Mouse (Mus musculus) cerebellum, adult 11-12 months (tissue): ENCODE results near the gene Sdhc.
"Not testable (repeated sequence)": the region's sequence is repeated elsewhere in the genome, so short reads cannot be mapped to it uniquely, and the experiment has no call there.

ENCODE experiments used
- DNase-seq: peaks from one replicate; pipeline ENCODE4 v3.0.0; 2022

Sdhc gene

GRCm38 (mm10) chr1:171111781-171112575 is 38.4 kb downstream of the Sdhc start:
- DNase-seq: peak; percentile 35

- peak; percentile 95 for DNase-seq
Measured at GRCm38 (mm10) chr1:171111020-171111780, 39.2 kb downstream of the Sdhc start.

GRCm38 (mm10) chr1:171110659-171111019 is 39.8 kb downstream of the Sdhc start:
- no peak for DNase-seq

- DNase-seq: peak; percentile 27
Measured at GRCm38 (mm10) chr1:171109620-171110019, 40.8 kb downstream of the Sdhc start.

GRCm38 (mm10) chr1:171105226-171105625 is 45.2 kb downstream of the Sdhc start:
- no peak for DNase-seq

- no peak for DNase-seq
Measured at GRCm38 (mm10) chr1:171103179-171103840, 47.1 kb downstream of the Sdhc start.

- peak; percentile 85 for DNase-seq
Measured at GRCm38 (mm10) chr1:171102547-171103177, 47.7 kb downstream of the Sdhc start.

GRCm38 (mm10) chr1:171101733-171102546 is 48.5 kb downstream of the Sdhc start:
- DNase-seq: peak; percentile 88

- DNase-seq: peak; percentile 50
Measured at GRCm38 (mm10) chr1:171101033-171101432, 49.4 kb downstream of the Sdhc start.

- DNase-seq: no peak
Measured at GRCm38 (mm10) chr1:171097612-171098011, 52.8 kb downstream of the Sdhc start.

GRCm38 (mm10) chr1:171097136-171097535 is 53.3 kb downstream of the Sdhc start:
- DNase-seq: no peak

GRCm38 (mm10) chr1:171096110-171096964 is 54.1 kb downstream of the Sdhc start:
- no peak for DNase-seq

- no peak for DNase-seq
Measured at GRCm38 (mm10) chr1:171094424-171094823, 56.0 kb downstream of the Sdhc start.

- no peak for DNase-seq
Measured at GRCm38 (mm10) chr1:171090761-171091160, 59.6 kb downstream of the Sdhc start.

- DNase-seq: no peak
Measured at GRCm38 (mm10) chr1:171089891-171090290, 60.5 kb downstream of the Sdhc start.

GRCm38 (mm10) chr1:171088237-171088869 is 62.0 kb downstream of the Sdhc start:
- DNase-seq: not testable (repeated sequence)

- no peak for DNase-seq
Measured at GRCm38 (mm10) chr1:171085718-171086117, 64.7 kb downstream of the Sdhc start.

- not testable (repeated sequence) for DNase-seq
Measured at GRCm38 (mm10) chr1:171081512-171082231, 68.7 kb downstream of the Sdhc start.

- not testable (repeated sequence) for DNase-seq
Measured at GRCm38 (mm10) chr1:171079825-171080224, 70.6 kb downstream of the Sdhc start.

- not testable (repeated sequence) for DNase-seq
Measured at GRCm38 (mm10) chr1:171079345-171079744, 71.1 kb downstream of the Sdhc start.
